Mouse (Mus musculus): ENCODE measurements around the gene Rap2b. TPM values are rescaled to one million over a fixed set of nuclear protein-coding genes. Genes with fewer than 3 reads are reported as not detected.
A peak's percentile ranks its signal among the peaks of the same experiment; 100 is the strongest.

Rap2b gene
- polyA plus RNA-seq, 1 experiment from 2014 or later: 9.9 TPM

DNA sequence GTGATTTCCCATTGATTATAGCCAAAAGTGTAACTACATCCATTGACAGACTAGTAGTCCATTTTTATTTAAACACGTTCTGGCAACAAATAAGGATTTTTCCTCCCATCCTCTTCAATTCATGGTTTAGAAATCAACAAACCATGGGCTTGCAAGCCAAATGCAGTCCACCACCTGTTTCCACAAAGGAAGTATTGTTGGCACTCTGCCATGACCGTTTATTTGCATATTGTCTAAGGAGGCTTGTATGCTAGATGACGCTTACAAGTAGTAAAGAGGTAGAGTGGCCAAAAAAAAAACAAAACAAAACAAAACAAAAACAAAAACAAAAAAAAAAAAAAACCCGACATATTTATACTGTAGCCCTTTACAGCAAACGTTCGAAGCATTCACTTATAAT lies 3.3 kb upstream of the Rap2b start:
- H3K27me3 ChIP-seq (replicated peaks): no peaks in the 10 kb centered on the region
- no peak for ATAC-seq (ENCODE audit: insufficient number of reproducible peaks, low FRiP score)
- H3K9me3 ChIP-seq (replicated peaks): no peaks in the 10 kb centered on the region
- no peak overlapping the region for H3K27ac ChIP-seq (ENCODE audit: poor library complexity, severe bottlenecking)
- no peaks in the 10 kb centered on the region; the same call in 1 of the 2 replicates for H3K4me1 ChIP-seq (replicated peaks)
- WGBS: 65% methylated on average over 6 of the region's 6 CpGs
- no peaks in the 10 kb centered on the region for H3K36me3 ChIP-seq
- no peak overlapping the region for H3K9ac ChIP-seq
- H3K4me3 ChIP-seq: no peak overlapping the region
- no peak overlapping the region for H3K4me2 ChIP-seq

DNA sequence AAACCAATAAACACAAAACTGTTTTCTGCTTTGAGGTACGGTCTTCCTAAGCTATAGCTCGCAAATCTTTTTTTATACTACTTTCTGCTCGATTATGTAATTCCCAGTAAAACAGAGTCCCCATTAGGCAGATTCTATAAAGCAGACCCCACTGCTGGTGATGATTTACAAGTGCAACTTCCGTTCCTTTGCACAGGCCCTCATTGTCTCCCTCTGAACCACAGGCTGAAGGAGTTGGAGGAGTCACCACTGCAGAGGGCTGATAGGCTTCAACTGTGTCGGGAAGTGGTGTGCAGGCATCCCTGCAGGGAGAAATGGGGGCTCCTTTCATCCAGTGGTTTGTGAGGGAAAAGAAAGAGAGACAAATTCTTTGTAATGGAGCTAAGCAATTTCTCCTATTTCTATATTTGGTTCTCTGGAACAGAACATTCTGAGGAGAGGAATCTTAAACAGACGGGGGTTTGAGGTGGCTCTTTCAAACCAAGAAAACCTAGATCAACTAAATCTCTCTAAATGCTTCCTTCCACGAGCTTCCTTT lies 2.6 kb upstream of the Rap2b start:
- no peaks in the 10 kb centered on the region; the same call in 1 of the 2 replicates for H3K4me1 ChIP-seq (replicated peaks)
- WGBS: 43% methylated on average over 7 of the region's 7 CpGs

DNA sequence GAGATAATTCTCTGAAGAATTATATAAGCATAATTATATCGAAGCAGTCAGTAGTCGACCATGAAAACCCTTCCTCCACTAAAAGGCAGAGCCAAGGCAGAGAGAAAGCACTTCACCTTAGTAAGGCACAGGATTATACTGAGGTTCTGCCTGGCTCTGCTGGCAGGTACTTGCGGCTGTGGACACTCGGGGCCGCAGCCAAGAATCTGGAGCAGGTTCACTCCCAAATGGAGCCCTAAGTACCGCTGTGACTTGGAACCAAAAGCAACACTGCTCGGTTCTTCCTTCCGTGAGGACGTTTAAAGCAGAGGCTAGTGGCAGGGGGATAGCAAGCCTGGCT lies 1.4 kb downstream of the Rap2b start:
- ATAC-seq (ENCODE audit: insufficient number of reproducible peaks, low FRiP score): no peak
- Histone ChIP-seq H3K9ac (peak overlapping the region; percentile 74), H3K9me3 (replicated peaks) (no peaks in the 10 kb centered on the region), H3K27ac (ENCODE audit: poor library complexity, severe bottlenecking) (peak overlapping the region; percentile 97), H3K4me3 (peak overlapping the region; percentile 95), H3K4me2 (peak overlapping the region; percentile 86), H3K4me1 (replicated peaks) (peaks cover 8% of the 10 kb centered on the region), H3K27me3 (replicated peaks) (no peaks in the 10 kb centered on the region), H3K36me3 (no peaks in the 10 kb centered on the region)
- 6% methylated on average over 9 of the region's 9 CpGs for WGBS

More for the DNA sequence above, 2.6 kb upstream of the Rap2b start:
- Histone ChIP-seq H3K36me3 (no peaks in the 10 kb centered on the region), H3K27ac (ENCODE audit: poor library complexity, severe bottlenecking) (no peak overlapping the region), H3K9ac (no peak overlapping the region), H3K4me2 (no peak overlapping the region), H3K27me3 (replicated peaks) (no peaks in the 10 kb centered on the region), H3K4me3 (no peak overlapping the region), H3K9me3 (replicated peaks) (no peaks in the 10 kb centered on the region)
- no peak for ATAC-seq (ENCODE audit: insufficient number of reproducible peaks, low FRiP score)

DNA sequence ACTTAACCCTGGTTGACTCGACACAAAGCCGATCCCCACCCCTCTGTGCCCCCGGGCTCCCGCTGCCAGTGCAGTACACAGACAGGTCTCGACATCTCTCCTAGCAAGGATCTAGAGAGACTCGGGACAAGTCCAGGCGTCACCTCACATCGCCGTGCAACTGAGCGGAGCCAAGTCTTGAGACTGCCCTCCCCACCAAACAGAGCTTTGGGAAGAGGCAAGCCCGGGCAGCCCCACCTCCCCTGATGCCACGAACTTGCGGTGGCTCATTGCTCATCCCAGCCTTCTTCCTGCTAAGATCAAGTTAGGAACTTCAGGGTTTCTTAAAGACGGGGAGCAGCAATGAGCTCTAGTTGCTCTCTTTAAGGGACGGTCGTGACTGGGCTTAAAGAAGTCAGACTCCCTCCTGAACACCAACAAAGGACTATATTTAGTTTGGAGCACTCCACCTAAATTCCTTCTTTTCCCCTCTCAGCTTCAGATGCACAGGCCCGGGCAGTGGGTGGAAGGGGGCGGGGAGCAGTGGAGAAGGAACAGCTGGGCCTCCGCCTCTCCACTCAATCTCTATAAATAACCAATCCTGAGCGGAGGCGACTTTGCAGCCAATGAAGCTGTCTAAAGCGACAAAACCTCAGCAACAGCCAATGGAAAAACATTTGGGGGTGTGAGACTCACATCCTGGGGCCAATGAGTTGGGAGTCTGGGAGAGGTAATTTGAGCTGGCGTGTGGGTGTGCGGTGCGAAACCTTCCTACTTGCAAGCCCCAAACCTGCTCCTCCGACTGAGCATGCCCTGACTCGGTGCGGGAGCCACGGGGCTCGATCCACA lies 1.9 kb downstream of the Rap2b start:
- Histone ChIP-seq H3K4me1 (replicated peaks) (peaks cover 12% of the 10 kb centered on the region), H3K4me2 (peak overlapping the region; percentile 86), H3K27me3 (replicated peaks) (no peaks in the 10 kb centered on the region), H3K9ac (peak overlapping the region; percentile 85), H3K9me3 (replicated peaks) (no peaks in the 10 kb centered on the region), H3K27ac (ENCODE audit: poor library complexity, severe bottlenecking) (peak overlapping the region; percentile 97), H3K4me3 (peak overlapping the region; percentile 95), H3K36me3 (no peaks in the 10 kb centered on the region)
- ATAC-seq (ENCODE audit: insufficient number of reproducible peaks, low FRiP score): peak; percentile 90
- WGBS: under 1% methylated on average over 30 of the region's 30 CpGs

DNA sequence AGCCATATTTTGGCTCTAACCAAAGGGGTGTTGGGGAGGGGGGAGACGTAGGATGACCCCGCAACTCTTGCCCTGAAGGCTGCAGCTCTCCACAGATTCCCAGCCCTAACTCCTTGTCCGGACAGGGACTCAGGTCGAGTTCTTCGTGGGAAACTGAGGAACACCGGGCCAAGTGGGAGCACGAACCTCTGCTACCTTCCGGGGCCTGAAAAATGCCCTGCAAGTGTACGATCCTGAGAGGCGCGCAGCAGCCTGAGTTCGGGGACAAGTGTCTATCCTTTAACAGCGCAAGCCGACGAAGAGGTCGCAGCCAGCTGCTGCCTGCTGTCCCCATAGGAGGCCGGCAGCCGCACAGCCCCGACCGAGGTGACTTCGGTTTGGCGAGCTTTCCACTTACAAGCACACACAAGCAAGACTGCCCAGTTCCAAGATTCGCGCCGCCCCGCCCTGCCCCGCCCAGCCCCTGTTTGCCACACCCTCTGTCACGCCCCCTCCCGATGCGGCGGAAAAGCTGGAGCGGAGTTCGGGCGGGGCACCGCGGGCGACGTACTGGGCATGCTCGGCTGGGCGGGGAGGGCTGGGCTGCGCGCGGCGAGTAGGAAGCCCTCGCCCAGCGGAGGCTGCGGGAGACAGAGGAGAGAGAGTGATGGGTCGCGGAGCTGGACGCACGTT lies 2.7 kb downstream of the Rap2b start:
- ATAC-seq (ENCODE audit: insufficient number of reproducible peaks, low FRiP score): peak; percentile 94
- H3K27ac ChIP-seq (ENCODE audit: poor library complexity, severe bottlenecking): peak overlapping the region; percentile 97
- peaks cover 15% of the 10 kb centered on the region for H3K4me1 ChIP-seq (replicated peaks)
- H3K9me3 ChIP-seq (replicated peaks): no peaks in the 10 kb centered on the region
- WGBS: under 1% methylated on average over 49 of the region's 51 CpGs
- H3K4me2 ChIP-seq: peak overlapping the region; percentile 86
- no peaks in the 10 kb centered on the region for H3K36me3 ChIP-seq
- no peaks in the 10 kb centered on the region for H3K27me3 ChIP-seq (replicated peaks)
- peak overlapping the region; percentile 89 for H3K9ac ChIP-seq
- H3K4me3 ChIP-seq: peak overlapping the region; percentile 95

DNA sequence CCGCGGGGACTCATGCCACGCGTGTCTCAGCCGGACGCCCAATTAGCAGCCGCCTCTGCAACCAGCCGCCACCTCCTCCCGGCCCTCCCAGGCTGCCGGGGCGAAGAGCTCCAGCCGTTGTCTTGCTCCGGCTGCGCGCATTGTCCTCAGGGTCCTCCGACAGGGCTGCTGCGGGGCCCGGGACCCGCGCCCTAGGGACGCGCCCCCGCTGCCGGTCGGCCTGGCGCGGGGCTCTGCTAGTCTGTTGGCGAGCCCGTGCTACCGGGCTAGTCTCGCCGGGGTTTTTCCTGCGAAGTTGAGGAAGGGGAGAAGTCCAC lies 3.2 kb downstream of the Rap2b start:
- Histone ChIP-seq H3K4me2 (peak overlapping the region; percentile 86), H3K4me1 (replicated peaks) (peaks cover 15% of the 10 kb centered on the region), H3K9me3 (replicated peaks) (no peaks in the 10 kb centered on the region), H3K9ac (peak overlapping the region; percentile 89), H3K27me3 (replicated peaks) (no peaks in the 10 kb centered on the region), H3K36me3 (no peaks in the 10 kb centered on the region), H3K27ac (ENCODE audit: poor library complexity, severe bottlenecking) (peak overlapping the region; percentile 85), H3K4me3 (peak overlapping the region; percentile 95)
- 0% methylated on average over 33 of the region's 33 CpGs for WGBS
- ATAC-seq (ENCODE audit: insufficient number of reproducible peaks, low FRiP score): peak; percentile 40

DNA sequence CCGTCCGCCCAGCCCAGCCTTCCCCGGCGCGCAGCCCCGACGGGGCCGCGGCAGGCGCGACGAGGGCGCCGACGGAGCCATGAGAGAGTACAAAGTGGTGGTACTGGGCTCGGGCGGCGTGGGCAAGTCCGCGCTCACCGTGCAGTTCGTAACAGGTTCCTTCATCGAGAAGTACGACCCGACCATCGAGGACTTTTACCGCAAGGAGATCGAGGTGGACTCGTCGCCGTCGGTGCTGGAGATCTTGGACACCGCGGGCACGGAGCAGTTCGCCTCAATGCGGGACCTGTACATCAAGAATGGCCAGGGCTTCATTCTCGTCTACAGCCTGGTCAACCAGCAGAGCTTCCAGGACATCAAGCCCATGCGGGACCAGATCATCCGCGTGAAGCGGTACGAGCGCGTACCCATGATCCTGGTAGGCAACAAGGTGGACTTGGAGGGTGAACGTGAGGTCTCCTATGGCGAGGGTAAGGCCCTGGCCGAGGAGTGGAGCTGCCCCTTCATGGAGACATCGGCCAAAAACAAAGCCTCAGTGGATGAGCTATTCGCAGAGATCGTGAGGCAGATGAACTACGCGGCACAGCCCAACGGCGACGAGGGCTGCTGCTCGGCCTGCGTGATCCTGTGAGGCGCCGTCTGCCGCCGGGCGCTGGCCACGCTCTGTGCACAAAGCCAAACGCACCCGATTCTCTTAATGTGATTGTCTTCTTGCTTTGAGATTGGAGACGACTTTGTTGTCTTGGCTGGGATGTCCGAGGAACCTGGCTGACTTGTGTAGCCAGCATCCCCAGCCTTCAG lies 3.7 kb downstream of the Rap2b start:
- peak overlapping the region; percentile 89 for H3K9ac ChIP-seq
- H3K36me3 ChIP-seq: no peaks in the 10 kb centered on the region
- H3K4me3 ChIP-seq: peak overlapping the region; percentile 95
- H3K4me1 ChIP-seq (replicated peaks): peaks cover 15% of the 10 kb centered on the region
- H3K27me3 ChIP-seq (replicated peaks): no peaks in the 10 kb centered on the region
- peak overlapping the region; percentile 85 for H3K27ac ChIP-seq (ENCODE audit: poor library complexity, severe bottlenecking)
- ATAC-seq (ENCODE audit: insufficient number of reproducible peaks, low FRiP score): peak; percentile 15
- no peaks in the 10 kb centered on the region for H3K9me3 ChIP-seq (replicated peaks)
- under 1% methylated on average over 68 of the region's 68 CpGs for WGBS
- peak overlapping the region; percentile 86 for H3K4me2 ChIP-seq

DNA sequence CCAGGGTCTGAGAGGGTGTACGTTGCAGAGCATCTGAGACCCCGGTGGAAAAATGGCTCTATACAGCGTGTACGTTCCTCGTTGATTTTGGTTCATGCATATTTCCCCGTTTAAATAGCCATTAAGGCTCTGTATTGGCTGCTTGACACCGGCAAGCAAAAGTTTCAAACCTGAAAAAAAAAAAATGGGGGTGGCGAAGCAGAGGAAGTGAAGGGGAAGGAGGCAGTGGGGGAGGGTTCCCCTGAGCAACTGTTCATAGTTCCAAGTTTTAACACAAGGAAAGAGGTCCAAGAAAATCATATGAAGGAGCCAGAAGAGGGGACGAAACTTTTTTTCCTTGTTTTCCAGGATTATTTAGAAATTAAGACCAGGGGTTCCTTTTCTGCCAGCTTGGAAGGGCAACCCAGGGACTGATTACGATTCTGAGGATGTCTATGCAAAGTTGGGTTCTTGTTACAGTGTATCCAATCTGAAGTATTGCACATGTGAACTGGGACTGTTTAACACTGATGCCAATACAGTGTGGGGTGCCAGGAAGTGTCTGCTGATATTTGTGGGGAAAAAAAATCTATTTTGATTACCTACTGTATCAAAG lies 4.4 kb downstream of the Rap2b start, which contains the start of gene B430305J03Rik:
Gene B430305J03Rik (minus strand): TSS at position 173 of the 595 bp plus-strand sequence.
- ATAC-seq (ENCODE audit: insufficient number of reproducible peaks, low FRiP score): no peak
- no peaks in the 10 kb centered on the region for H3K9me3 ChIP-seq (replicated peaks)
- WGBS: 3% methylated on average over 10 of the region's 10 CpGs
- H3K4me3 ChIP-seq: peak within 1 kb of the TSS; percentile 95
- H3K9ac ChIP-seq: peak within 1 kb of the TSS; percentile 89
- peak within 1 kb of the TSS; percentile 86 for H3K4me2 ChIP-seq
- H3K36me3 ChIP-seq: no peaks in the 10 kb centered on the region
- no peaks in the 10 kb centered on the region for H3K27me3 ChIP-seq (replicated peaks)
- H3K27ac ChIP-seq (ENCODE audit: poor library complexity, severe bottlenecking): peak within 1 kb of the TSS; percentile 85
- H3K4me1 ChIP-seq (replicated peaks): peaks cover 15% of the 10 kb centered on the region

DNA sequence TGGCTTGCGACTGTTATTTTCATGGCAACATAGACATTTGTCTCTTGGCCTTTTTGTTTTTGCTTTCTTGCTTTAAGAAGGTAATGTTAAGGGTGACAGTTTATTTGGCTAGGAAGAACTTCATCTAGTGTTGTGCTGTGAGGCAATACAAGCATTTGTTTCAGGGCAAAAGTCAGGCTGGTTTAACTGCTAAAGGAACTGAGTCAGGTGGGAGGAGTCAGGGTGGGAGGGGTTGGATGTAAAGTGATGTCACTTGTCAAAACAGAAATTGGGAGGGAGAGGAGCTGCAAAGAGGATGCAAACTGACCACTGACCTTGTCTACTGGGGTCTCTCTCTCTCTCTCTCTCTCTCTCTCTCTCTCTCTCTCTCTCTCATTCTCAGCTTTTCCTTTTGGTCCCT lies 7.0 kb downstream of the Rap2b start:
- WGBS: 92% methylated on average over 1 of the region's 1 CpGs
- no peak overlapping the region for H3K27ac ChIP-seq (ENCODE audit: poor library complexity, severe bottlenecking)
- no peak overlapping the region for H3K9ac ChIP-seq
- no peaks in the 10 kb centered on the region for H3K27me3 ChIP-seq (replicated peaks)
- no peak for ATAC-seq (ENCODE audit: insufficient number of reproducible peaks, low FRiP score)
- no peaks in the 10 kb centered on the region for H3K9me3 ChIP-seq (replicated peaks)
- no peaks in the 10 kb centered on the region for H3K36me3 ChIP-seq
- H3K4me2 ChIP-seq: no peak overlapping the region
- no peak overlapping the region for H3K4me3 ChIP-seq
- peaks cover 15% of the 10 kb centered on the region for H3K4me1 ChIP-seq (replicated peaks)

DNA sequence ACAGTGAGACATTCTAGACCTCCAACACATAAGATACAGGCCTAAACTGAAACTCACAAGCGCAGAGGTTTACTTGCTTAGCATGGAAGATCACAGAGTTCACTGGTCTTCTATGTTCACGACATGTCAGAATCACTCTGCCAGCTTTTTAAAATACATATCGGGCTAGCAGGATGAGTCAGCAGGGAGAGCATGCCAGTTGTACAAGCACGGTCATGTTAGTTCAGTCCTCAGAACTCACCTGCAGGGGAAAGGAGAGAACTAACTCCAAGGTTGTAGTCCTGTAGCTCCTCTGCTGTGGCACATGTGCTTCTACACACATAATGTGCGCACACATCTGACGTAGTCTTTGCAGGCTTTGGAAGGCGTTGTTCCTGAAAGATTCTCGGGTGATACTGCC lies 14.6 kb downstream of the Rap2b start:
- Histone ChIP-seq H3K9me3 (replicated peaks) (no peaks in the 10 kb centered on the region), H3K27me3 (replicated peaks) (no peaks in the 10 kb centered on the region), H3K4me3 (no peak overlapping the region), H3K4me2 (no peak overlapping the region), H3K9ac (no peak overlapping the region), H3K27ac (ENCODE audit: poor library complexity, severe bottlenecking) (no peak overlapping the region), H3K4me1 (replicated peaks) (no peaks in the 10 kb centered on the region), H3K36me3 (no peaks in the 10 kb centered on the region)
- WGBS: 88% methylated on average over 8 of the region's 8 CpGs
- no peak for ATAC-seq (ENCODE audit: insufficient number of reproducible peaks, low FRiP score)
